Mouse (Mus musculus) midbrain, postnatal 0 days (tissue): ENCODE results near the gene Card10. TPM values are rescaled to one million over a fixed set of nuclear protein-coding genes. Genes with fewer than 3 reads are reported as not detected.

ENCODE experiments used
- ATAC-seq: fragments of 200-750 bp; cut with Nextera tagmentation; 2 replicates; pipeline ENCODE4 v1.8.0; 2017; ENCODE audit warnings: moderate number of reproducible peaks, mild to moderate bottlenecking, moderate TSS enrichment, moderate library complexity; ENCODE audit not compliant: low FRiP score
- DNase-seq: peaks from one replicate; pipeline ENCODE4 v3.0.0-alpha.2; 2015; ENCODE audit warnings: low spot score
- H3K27ac ChIP-seq: fragments of 300-500 bp; sonication (generic); 2 replicates; pipeline ENCODE4 v1.5.1; 2014; ENCODE audit warnings: low read depth, mild to moderate bottlenecking, low read length, mixed read lengths
- H3K27me3 ChIP-seq: fragments of 300-500 bp; sonication (generic); 2 replicates; pipeline ENCODE4 v1.6.1; 2014; ENCODE audit warnings: low read length, control low read depth, mixed read lengths; ENCODE audit not compliant: insufficient read depth
- H3K36me3 ChIP-seq: fragments of 300-500 bp; sonication (generic); 2 replicates; pipeline ENCODE4 v1.6.1; 2014; ENCODE audit warnings: low read length, control low read depth, mixed read lengths; ENCODE audit not compliant: insufficient read depth
- H3K4me1 ChIP-seq: fragments of 300-500 bp; sonication (generic); 2 replicates; pipeline ENCODE4 v1.6.1; 2014; ENCODE audit warnings: mild to moderate bottlenecking, control low read depth, antibody characterized with exemption, low read length, mixed read lengths; ENCODE audit not compliant: insufficient read depth
- H3K4me2 ChIP-seq: fragments of 300-500 bp; sonication (generic); 2 replicates; pipeline ENCODE4 v1.6.1; 2014; ENCODE audit warnings: low read depth, mild to moderate bottlenecking, low read length, mixed read lengths; ENCODE audit not compliant: poor library complexity, severe bottlenecking
- H3K4me3 ChIP-seq: fragments of 300-500 bp; sonication (generic); 2 replicates; pipeline ENCODE4 v1.5.1; 2014; ENCODE audit warnings: low read depth, mild to moderate bottlenecking, low read length, moderate library complexity
- H3K9ac ChIP-seq: fragments of 300-500 bp; sonication (generic); replicated peaks from 2 replicates; pipeline ENCODE4 v1.6.1; 2014; ENCODE audit warnings: mild to moderate bottlenecking, low read length, moderate library complexity, mixed read lengths; ENCODE audit not compliant: poor library complexity, severe bottlenecking
- H3K9me3 ChIP-seq: fragments of 300-500 bp; sonication (generic); 2 replicates; pipeline ENCODE4 v1.6.1; 2016; ENCODE audit warnings: low read length, control low read depth
- CTCF ChIP-seq: IDR thresholded peaks from 2 replicates; pipeline ENCODE4 v1.5.1; 2016; ENCODE audit warnings: antibody characterized with exemption, mild to moderate bottlenecking
- WGBS: fragments of 180-500 bp; shearing (Covaris S2); extraction: QIAGEN DNeasy Blood & Tissue Kit; methylation state at CpG from one replicate; pipeline ENCODE4 v1.1.7; 2014; 5-methylcytosine and 5-hydroxymethylcytosine counted together
- polyA plus RNA-seq: library from polyadenylated mRNA; unstranded; fragments of >200 nt; fragmentation: Nextera tagmentation; extraction: Ambion mirVana; gene quantifications from 2 replicates; pipeline ENCODE4 v1.2.1, GENCODE M21; 2015
- total RNA-seq: library from RNA; depleted of rRNA; stranded (reverse); fragments of >200 nt; gene quantifications from 2 replicates; pipeline ENCODE4 v1.2.3, GENCODE M21; 2014

Gene Card10
- total and polyA plus RNA-seq, 2 experiments from 2014 or later: 0.71 to 2.5 TPM

- no peaks in the 10 kb centered on the region for H3K9me3 ChIP-seq
- no peaks in the 10 kb centered on the region for H3K36me3 ChIP-seq
- no peaks in the 10 kb centered on the region for H3K27me3 ChIP-seq
- no peak overlapping the region for H3K4me2 ChIP-seq
- H3K4me3 ChIP-seq: no peak overlapping the region
- H3K27ac ChIP-seq: no peak overlapping the region
- no peak for ATAC-seq
- TF ChIP-seq CTCF: no peak
- DNase-seq: no peak
- H3K9ac ChIP-seq: no peak overlapping the region
- 77% methylated on average over 6 of the region's 6 CpGs for WGBS
- H3K4me1 ChIP-seq: no peaks in the 10 kb centered on the region
These were observed 13.2 kb upstream of the Card10 start for GRCm38 (mm10) chr15:78816074-78816391.

- DNase-seq: no peak
- H3K4me2 ChIP-seq: no peak overlapping the region
- no peak overlapping the region for H3K9ac ChIP-seq
- H3K9me3 ChIP-seq: no peaks in the 10 kb centered on the region
- H3K27me3 ChIP-seq: no peaks in the 10 kb centered on the region
- ATAC-seq: no peak
- H3K4me3 ChIP-seq: no peak overlapping the region
- no peak overlapping the region for H3K27ac ChIP-seq
- no peak for TF ChIP-seq CTCF
- WGBS: 68% methylated on average over 11 of the region's 11 CpGs
- H3K4me1 ChIP-seq: no peaks in the 10 kb centered on the region
- no peaks in the 10 kb centered on the region for H3K36me3 ChIP-seq
These were observed 12.7 kb upstream of the Card10 start for GRCm38 (mm10) chr15:78815314-78816073.

GRCm38 (mm10) chr15:78813603-78814002, 10.8 kb upstream of the Card10 start:
- Histone ChIP-seq H3K4me2 (no peak overlapping the region), H3K4me3 (no peak overlapping the region), H3K36me3 (no peaks in the 10 kb centered on the region), H3K4me1 (no peaks in the 10 kb centered on the region), H3K9me3 (no peaks in the 10 kb centered on the region), H3K9ac (no peak overlapping the region), H3K27me3 (no peaks in the 10 kb centered on the region), H3K27ac (no peak overlapping the region)
- 92% methylated on average over 4 of the region's 4 CpGs for WGBS
- DNase-seq (no peak), ATAC-seq (no peak)
- no peak for TF ChIP-seq CTCF

GRCm38 (mm10) chr15:78810146-78810545, 7.3 kb upstream of the Card10 start:
- DNase-seq (no peak), ATAC-seq (no peak)
- no peak for TF ChIP-seq CTCF
- Histone ChIP-seq H3K4me3 (no peak overlapping the region), H3K9ac (no peak overlapping the region), H3K36me3 (no peaks in the 10 kb centered on the region), H3K9me3 (no peaks in the 10 kb centered on the region), H3K27ac (no peak overlapping the region), H3K27me3 (no peaks in the 10 kb centered on the region), H3K4me2 (no peak overlapping the region), H3K4me1 (no peaks in the 10 kb centered on the region)
- WGBS: 81% methylated on average over 9 of the region's 9 CpGs

- H3K4me2 ChIP-seq: no peak overlapping the region
- no peaks in the 10 kb centered on the region for H3K9me3 ChIP-seq
- no peak overlapping the region for H3K27ac ChIP-seq
- no peaks in the 10 kb centered on the region for H3K27me3 ChIP-seq
- 77% methylated on average over 9 of the region's 9 CpGs for WGBS
- TF ChIP-seq CTCF: no peak
- H3K4me1 ChIP-seq: no peaks in the 10 kb centered on the region
- H3K4me3 ChIP-seq: no peak overlapping the region
- DNase-seq: no peak
- H3K36me3 ChIP-seq: no peaks in the 10 kb centered on the region
- ATAC-seq: no peak
- H3K9ac ChIP-seq: no peak overlapping the region
These were observed 6.9 kb upstream of the Card10 start for GRCm38 (mm10) chr15:78809739-78810138.

- Histone ChIP-seq H3K36me3 (no peaks in the 10 kb centered on the region), H3K4me3 (no peak overlapping the region), H3K27me3 (no peaks in the 10 kb centered on the region), H3K9ac (no peak overlapping the region), H3K4me2 (no peak overlapping the region), H3K4me1 (no peaks in the 10 kb centered on the region), H3K9me3 (no peaks in the 10 kb centered on the region), H3K27ac (no peak overlapping the region)
- ATAC-seq (no peak), DNase-seq (no peak)
- 68% methylated on average over 2 of the region's 2 CpGs for WGBS
- no peak for TF ChIP-seq CTCF
These were observed 6.1 kb upstream of the Card10 start for GRCm38 (mm10) chr15:78808980-78809379.
